Mouse (Mus musculus): Measurements from ENCODE around the gene Decr2.

Gene Decr2

DNA sequence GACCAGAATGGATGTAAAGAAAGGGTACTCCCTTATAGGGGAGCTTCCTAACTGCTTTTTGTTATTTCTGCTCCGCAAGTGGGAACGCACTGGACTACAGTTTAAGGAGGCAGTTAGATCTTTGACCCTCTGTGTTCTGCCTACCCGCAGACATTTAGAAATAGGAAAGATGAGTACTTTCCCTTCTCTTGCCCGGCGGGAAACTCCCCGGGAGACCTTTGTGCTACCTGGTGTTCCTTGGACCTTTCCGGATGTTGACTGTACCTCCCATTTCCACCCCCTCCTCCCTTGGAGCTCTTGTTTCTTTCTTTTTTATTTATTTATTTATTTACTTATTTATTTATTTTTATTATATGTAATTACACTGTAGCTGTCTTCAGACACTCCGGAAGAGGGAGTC, 23.9 kb upstream of the Decr2 start:
- intact Hi-C loops (cut with DNase I) = no loop called here

DNA sequence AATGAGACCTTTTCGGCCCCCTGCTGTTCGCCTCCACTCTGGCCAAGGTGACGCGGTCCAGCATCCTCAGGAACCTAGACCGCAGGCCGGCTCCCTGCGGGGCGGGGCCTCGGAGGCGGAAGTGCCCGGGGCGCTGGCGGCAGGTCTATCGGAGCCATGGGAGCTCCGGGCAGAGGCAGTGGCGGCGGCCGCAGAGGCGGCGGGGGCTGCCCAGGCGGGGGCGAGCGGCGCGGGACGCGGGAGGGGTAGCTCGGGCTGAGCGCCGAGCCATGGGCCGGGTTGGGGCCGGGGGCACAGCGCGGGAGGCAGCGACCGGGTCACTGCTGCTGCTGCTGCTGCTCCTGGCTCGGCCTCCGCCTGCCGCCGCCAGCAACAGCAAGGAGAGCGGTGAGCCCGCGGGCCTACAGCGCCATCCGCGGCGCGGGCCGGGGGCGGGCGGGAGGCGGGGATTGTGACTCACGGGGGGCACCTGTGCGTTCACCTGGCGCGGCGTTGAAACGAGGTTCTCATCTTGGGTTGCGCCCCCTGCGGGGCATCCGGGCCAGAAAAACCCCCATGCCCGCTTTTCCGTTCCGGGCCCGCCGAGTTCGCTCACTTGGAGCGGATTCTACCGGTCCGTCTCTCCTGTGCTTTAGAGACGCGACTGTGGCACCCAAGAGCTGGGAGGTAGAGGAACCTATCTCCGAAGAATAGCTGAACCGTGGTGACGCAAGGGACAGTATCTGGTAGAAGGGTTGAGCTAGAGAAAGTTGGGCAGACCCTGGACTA, 23.2 kb upstream of the Decr2 start, which contains the start of gene Tmem8:
TSS of gene Tmem8 (plus strand) at position 119 of the 768 bp plus-strand sequence.
- intact Hi-C loops (cut with DNase I) = no loop called here

DNA sequence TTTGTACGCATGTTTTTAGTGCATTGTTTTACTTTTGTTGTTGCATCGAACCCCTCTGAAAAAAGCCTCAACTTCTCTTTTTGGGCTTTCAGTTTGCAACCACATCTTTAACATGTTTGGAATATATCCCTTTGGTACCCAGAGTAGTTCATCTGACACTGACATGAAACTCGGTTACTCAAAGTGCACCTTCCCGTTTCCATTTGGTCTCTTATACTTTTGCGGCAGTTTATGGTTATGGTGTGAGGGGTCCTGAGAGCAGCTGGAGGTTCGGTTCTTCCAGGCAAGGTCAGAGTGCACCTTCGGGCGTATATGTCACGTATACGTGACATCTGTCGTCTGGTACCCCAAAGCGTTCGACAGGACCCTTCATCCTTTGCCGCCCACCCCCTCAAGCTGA, 22.6 kb upstream of the Decr2 start:
- intact Hi-C loops (cut with DNase I) = no loop called here

DNA sequence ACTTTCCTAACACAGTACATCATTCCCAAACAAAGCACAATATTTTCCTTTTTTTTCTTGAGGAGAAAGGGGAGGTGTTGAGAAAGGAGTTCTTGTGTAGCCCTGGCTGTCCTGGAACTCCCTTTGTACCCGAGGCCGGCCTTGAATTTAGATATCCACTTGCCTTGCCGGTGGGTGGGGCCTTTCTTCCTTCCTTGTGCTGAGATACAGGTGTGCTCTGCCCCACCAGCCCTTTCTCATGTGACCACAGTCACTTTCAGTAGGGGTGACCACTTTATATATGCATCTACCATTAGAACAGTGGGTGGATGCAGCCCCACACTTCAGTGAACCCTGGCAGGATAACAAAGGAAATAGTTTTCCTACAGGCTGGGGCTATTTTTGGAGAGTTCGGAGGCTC, 21.6 kb upstream of the Decr2 start:
- intact Hi-C loops (cut with DNase I) = no loop called here

DNA sequence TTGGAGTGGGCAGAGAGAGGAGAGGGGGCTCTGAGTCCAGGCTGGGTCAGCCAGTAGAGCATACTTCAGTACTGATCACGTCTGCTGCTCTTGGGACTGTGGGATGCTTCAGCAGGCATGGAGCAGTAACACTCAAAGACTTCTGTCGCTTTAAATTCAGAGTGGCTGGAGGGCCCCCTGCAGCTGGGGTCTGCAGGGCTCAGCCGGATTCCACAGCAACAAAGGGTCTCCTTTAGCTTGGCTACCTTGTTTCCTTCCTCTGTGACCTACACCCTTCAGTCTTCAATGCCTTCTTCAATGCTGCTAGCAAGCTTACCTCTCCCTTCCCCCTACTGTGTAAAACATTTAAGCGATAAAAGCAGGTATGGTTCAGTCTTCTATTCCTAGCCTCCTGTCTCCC, 20.9 kb upstream of the Decr2 start:
- intact Hi-C loops (cut with DNase I) = no loop called here

DNA sequence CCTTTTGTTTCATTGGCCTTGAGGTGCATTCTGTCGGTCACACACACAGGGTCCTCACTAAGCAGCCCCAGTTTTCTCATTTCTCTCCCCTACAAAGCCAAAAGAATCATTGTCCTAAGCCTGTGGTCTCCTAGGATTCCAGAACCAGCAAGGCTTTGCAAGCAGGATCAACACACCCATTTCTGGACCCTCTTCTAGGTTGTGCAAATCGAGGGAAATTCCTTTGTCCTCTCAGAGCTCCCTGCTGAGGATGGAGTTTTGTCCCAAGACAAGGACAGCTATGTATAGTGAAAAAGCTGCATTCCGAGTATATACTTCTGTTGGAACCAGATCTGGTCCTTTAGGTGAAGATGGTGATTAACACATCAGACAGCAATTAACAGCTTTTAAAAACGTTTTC, 20.0 kb upstream of the Decr2 start:
- intact Hi-C loops (cut with DNase I) = no loop called here

DNA sequence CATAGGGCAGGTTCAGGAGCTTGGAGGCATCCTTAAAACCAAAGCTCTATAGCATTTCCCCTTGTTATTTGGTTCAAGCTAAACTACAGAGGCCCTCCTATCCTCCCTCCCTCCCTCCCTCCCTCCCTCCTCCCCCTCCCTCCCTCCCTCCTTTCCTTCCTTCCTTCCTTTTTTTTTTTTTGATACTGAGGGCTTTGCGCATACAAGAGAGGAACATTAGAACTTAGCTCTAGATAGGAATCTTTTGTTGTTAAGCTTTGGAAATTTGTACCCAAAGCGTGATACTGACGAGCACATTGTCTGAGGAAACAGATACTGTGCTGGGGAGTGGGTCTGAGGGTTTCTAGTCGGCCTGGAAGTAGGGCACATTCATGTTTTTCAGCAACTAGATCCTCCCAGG, 15.5 kb upstream of the Decr2 start:
- intact Hi-C loops (cut with DNase I) = no loop called here

DNA sequence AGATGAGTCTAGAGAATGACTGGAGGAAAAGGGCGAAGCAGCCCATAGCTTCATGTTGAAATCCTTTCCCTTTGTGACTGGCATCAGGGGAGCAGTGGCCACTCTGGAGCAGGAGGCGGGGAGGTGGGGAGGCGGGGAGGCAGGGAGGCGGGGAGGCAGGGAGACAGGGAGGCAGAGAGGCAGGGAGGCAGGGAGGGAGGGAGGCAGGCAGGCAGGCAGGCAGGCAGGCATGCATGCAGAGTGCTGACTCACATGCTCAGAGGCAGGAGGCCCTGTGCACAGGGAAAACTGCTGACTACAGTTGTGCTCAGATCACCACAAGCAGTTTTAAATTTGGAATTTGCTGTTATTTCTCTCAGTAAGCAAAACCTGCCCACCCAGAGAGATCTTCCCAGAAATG, 11.3 kb upstream of the Decr2 start:
- intact Hi-C loops (cut with DNase I) = no loop called here

DNA sequence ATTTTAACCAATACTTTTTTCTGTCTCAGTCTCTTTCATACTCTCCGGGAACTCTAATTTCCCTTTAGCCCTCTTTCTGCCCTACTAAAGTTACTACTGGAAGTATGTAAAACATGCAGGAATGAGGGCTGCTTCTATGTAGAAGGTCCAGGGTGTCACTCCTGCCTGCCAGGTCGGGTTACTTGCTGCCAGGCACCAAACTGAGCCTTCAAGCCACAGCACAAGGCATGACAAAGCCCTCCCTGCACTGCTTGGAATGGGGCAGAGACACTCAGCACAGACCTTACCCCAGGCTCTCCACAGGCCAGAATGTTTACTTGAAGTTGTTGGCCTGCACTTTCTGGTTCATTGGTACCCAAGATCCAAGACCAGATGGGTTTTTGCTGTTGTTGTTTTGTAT, 10.0 kb upstream of the Decr2 start:
- intact Hi-C loops (cut with DNase I) = no loop called here

DNA sequence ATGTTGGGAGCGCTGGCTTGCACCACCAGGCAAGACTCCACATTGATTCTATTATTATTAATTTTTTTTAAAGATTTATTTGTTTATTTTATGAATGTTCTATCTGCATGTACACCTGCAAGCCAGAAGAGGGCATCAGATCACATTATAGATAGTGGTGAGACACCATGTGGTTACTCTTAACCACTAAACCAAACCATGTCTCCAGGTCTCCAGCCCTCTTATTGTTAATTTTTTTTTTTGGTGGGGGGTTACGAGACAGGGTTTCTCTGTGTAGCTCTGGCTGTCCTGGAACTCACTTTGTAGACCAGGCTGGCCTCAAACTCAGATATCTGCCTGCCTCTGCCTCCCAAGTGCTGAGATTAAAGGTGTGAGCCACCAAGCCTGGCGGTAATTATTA, 9.2 kb upstream of the Decr2 start:
- intact Hi-C loops (cut with DNase I) = loop anchor here (10.0 kb wide), 1 partner anchor 205 kb away; no protein-coding TSS in a partner anchor

DNA sequence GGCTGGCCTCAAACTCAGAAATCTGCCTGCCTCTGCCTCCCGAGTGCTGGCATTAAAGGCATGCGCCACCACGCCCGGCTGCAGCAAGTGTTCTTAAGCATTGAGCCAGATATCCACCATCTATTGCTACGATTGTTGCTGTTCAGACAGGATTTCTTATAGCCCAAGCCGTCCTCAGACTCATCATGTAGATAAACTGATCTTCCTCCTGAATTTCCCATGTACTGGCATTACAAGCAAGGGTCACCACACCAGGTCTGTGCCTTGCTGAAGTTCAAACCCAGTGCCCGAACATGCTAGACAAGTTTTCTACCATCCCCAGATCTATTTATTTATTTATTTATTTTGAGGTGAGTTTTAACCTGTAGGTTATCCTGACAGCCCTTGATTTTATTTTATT, 8.3 kb upstream of the Decr2 start:
- intact Hi-C loops (cut with DNase I) = loop anchor here (10.0 kb wide), 1 partner anchor 204 kb away; no protein-coding TSS in a partner anchor

DNA sequence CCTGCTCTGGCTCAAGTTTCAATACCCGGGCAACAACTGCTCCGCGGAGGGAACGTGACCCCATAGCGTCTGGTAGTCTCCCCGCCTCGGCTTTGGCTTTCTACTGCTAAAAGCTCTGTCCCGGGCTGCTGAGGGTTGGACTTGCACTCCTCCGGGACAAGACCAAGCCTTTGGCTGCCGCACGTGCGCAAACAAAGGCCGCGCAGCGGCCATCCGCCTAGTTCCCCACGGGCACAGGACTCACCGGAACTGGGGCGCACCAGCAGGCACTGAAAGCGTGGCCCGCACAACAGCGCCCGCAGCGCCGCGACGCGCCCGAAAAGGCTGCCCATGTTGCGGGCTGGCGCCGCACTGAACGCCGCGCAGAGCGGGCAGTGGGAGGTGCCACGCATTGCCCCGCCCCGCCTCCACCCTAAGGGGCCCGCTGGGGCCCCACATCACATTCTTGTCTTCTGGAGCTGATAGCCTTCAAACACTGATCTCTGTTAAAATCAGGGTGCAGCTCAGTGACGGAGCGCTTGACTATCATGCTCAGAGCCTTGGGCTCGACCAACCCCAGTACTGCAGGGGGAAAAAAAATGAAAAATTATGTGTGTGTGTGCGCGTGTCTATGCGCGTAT, 5.1 kb upstream of the Decr2 start, which contains the start of gene Nme4:
TSS of gene Nme4 (minus strand) at position 482 of the 620 bp plus-strand sequence.
- intact Hi-C loops (cut with DNase I) = loop anchor here (10.0 kb wide), 1 partner anchor 200 kb away; no protein-coding TSS in a partner anchor

DNA sequence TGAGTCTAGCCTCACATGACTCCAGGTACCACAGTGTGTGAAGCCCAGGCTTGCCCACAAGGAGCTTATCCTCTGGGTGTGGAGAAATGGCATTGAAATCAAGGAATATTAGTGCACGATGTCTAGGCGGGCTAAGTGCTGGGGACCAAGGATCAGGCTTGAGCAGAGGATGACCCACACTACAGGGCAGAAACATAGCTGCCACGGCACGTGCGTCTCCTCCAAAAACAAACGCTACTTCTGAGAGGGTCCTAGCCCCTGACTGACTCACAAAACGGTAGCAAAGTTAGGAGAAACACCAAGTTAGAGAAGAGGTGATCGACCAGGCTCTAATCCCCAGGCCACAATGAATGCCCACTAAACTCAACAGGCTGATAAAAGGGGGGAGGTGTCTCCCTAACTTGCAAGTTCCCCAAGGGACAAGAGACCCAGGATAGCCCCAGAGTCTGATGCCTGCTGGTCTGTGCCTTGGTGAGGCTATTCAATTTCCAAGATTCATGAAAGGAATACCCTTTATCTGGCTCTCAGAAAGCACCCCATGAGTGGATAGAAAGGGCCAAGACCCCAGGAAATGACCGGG, 4.5 kb upstream of the Decr2 start:
- intact Hi-C loops (cut with DNase I) = loop anchor here (10.0 kb wide), 1 partner anchor 200 kb away; no protein-coding TSS in a partner anchor

DNA sequence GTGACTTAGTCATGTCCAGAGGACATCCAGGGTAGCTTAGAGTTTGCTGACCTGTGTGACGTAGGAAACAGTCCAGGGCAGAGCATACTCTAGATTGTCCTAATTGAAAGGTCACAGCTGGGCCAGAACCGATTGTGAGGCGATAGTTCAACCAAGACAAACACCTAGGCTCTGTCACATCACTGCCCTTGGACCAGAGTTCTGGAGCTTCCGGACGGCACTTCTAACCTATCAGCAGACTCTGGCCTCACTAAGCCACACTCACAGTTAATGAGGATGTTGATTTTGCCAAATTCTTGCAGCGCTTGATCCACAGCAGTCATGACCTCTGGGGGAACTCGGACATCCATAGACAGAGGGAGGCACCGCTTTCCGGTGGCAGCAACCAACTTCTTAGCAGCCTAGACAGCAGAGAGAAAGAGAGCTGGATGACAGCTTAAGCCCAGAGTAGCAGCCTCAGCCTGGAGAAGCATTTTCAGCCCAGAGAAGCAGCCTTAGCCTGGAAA, 3.0 kb downstream of the Decr2 start:
- intact Hi-C loops (cut with DNase I) = no loop called here

DNA sequence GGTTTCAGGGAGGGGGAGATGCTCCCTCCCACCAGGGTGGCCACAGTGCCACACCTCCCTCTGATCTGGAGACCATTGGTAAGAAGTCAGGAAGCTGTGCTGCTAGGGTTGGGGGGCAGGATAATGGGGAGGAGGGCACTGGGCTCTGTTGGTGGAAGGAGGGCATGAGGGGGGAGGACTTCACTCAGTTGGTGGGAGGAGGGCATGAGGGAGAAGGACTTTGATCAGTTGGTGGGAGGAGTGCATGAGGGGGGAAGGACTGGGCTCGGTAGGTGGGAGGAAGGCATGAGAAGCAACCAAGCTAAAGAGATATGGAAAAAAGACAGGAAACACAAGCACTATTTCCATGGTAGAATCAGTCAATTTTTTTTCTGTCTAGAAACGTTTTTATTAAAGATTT, 9.3 kb downstream of the Decr2 start:
- intact Hi-C loops (cut with DNase I) = no loop called here

DNA sequence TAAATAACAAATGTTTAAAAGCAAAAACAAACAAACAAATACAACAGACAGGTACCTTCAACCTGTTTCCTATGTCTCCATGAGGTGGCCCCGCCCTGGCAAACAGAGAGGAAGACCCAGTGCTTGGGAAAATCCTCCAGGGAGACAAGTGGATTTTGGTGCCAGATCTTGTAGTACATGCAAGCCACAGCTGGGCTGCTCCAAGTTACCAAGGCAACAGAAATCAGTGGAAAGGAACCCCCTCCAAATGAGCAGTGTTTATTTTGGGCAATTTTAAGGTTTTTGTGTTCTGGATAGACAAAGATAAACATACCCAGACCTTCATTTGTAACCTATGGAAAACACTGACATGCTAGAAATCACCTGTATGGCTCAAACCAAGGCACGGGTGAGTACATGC, 11.3 kb downstream of the Decr2 start:
- intact Hi-C loops (cut with DNase I) = no loop called here

DNA sequence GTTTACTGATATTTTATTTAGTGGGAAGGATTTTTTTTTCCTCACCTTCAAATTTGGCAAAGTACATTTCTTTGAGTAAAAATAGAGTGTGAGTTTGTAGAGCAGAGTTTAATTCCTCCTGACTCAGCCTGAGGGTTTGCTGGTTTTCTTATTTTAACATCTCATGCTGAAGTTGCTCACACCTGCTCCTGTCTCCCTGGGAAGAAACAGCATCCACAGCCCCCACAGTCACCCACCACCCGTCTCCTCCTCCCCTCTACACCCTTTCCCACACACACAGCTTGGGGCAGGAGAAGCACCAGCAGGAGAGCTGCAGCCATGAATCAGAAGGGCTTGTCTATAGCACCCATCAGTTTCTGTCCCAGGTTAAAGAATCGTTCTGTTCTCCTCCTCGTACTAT, 14.9 kb downstream of the Decr2 start:
- intact Hi-C loops (cut with DNase I) = no loop called here

DNA sequence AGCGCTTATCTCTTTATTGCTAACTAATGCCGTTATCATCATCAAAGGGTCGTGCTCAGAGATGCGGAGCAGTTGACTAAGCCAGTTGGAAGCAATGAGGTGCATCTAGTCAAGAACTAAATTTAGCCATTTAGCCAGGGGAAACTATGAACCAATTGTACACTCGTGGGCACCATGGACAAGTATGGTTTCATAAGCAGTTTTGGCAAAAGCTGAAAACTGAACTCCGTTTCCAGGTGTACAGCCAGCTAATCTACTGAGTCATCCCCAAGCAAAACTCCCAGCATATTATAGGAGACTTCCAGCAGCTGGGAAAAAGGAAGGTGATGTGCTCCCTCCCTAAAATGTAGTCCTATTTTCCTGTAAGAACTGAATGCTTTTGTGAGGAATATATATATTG, 20.0 kb downstream of the Decr2 start:
- intact Hi-C loops (cut with DNase I) = no loop called here

DNA sequence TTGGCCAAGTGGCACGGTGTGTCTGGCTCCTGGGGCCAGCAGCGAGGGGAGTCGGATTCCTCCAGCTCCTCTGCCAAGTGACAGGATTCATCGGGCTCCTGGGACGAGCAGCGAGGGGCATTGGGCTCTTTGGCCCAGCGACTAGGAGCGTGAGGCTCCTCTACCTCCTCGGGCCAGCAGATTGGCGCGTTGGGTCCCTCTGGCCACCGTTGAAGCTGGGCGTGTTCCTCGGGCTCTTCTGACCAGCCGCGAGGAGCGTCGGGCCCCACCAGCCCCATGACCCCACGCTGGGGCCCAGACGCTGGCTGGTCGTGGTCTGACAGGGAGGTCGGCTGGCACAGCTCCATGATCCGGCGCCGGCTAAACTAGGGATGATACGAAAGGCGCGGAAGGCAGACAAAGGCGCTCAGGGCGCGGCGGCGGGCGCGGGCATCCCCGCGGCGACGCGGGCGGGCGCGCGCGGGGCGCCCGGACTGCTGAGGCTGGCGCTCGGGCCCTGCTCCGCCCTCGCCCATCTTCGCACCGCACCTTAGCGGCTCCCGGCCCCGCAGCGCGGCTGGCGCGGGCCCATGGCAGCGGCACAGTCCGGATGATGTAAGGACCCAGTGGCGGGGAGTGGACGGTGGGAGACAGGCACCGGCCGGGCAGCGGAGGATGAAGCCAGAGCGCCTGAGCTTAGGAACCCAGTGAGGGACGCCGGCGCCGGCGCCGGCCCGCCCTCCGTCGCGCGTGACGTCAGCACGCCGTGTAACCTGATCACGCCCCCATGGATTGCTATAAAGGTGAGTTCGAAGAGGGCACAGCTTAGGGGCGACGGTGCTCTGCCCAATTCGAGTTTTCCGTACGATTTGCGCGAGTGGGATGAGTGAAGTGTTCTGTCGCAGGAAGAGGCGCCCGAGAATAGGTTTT, 21.1 kb downstream of the Decr2 start, which contains the start of gene Rab11fip3:
TSS of gene Rab11fip3 (minus strand) at position 725 of the 909 bp plus-strand sequence.
- intact Hi-C loops (cut with DNase I) = no loop called here

DNA sequence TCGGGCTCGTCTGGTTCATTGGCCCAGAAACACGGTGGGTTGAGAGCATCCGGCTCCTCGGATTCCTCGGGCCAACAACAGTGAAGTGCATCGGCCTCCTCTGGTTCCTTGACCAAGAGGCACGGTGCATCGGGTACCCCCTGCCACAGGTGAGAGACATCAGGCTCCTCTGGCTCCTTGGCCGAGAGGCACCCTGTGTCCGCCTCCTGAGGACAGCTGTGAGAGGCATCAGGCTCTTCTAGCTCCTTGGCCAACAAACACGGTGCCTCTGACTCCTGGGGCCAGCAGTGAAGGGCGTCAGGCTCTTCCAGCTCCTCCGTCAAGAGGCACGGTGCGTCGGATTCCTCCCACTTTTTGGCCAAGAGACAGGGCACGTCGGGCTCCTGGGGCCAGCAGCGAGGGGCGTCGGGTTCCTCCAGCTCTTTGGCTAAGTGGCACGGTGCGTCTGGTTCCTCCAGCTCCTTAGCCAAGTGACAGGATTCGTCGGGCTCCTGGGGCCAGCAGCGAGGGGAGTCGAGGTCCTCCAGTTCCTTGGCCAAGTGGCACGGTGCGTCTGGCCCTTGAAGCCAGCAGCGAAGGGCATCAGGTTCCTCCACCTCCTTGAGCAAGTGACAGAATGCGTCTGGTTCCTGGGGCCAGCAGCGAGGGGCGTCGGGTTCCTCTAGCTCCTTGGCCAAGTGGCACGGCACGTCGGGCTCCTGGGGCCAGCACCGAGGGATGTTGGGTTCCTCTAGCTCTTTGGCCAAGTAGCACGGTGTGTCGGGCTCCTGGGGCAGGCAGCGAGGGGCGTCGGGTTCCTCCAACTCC, 21.9 kb downstream of the Decr2 start:
- intact Hi-C loops (cut with DNase I) = no loop called here
